ENCODE assay signal across 8 mouse cellular contexts in the genomic region with DNA sequence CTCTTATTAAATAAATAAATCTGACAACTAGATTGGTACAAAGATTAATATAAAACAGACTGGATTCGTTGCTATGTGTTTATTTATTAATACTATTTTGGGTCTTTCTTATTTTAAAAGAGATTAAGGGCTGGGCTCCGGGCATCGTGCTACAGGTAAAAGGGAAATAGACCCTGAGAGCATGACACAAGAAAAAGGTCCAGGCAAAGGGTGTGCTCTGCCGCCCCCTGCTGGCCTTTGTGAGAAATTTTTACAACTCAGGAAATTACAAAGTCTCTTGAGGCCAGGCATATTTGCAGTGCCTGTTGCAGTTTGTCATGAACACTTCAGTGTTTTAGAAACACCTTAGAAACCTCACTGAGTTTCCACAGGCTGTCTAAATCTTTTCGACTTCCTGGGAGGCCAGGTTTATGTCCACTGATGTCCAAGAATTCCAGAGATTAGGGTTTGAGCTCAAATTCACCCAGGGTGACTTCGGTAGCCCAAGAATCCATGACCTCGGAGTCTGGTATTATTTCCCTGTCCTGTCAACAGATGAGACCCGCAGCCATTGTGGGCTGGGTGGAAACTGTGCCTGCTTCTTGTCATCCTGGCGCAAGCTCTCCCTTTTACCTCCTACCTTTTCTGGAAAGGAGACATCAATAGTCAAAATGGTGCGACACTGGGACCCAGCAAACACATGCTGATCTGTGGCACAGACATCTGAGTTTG. TPM values are rescaled to one million over a fixed set of nuclear protein-coding genes. Genes with fewer than 3 reads are reported as not detected.
A peak's percentile ranks its signal among the peaks of the same experiment; 100 is the strongest.
DNase-seq lines count a peak whose midpoint lies in the region; ATAC-seq and TF ChIP-seq lines count a peak whose summit lies in the region.

No protein-coding gene starts in this region.

- TF ChIP-seq EP300 in CH12.LX (IDR thresholded peaks at IDR 0.05; ENCODE audit: low read length): no peak
- no peak for TF ChIP-seq EP300 in liver, postnatal 0 days (IDR thresholded peaks at IDR 0.05; ENCODE audit: low read depth)

- no peaks in the 10 kb centered on the region for H3K36me3 ChIP-seq in intestine, embryonic 14.5 days (ENCODE audit: control insufficient read depth, insufficient read depth, low read length)
- no peaks in the 10 kb centered on the region for H3K36me3 ChIP-seq in intestine, embryonic 15.5 days
- H3K36me3 ChIP-seq in CH12.LX (replicated peaks in 1 of 2; ENCODE audit: control insufficient read depth in 1 of 2, insufficient read depth in 1 of 2, low read length in 1 of 2): no peaks in the 10 kb centered on the region
- no peaks in the 10 kb centered on the region for H3K36me3 ChIP-seq in forebrain, embryonic 13.5 days (ENCODE audit: poor library complexity, severe bottlenecking)
- H3K36me3 ChIP-seq in liver, postnatal 0 days (replicated peaks; ENCODE audit: insufficient read depth, low read length): no peaks in the 10 kb centered on the region

- no peaks in the 10 kb centered on the region for H3K9me3 ChIP-seq in intestine, embryonic 14.5 days (ENCODE audit: control insufficient read depth, low read length)
- no peaks in the 10 kb centered on the region for H3K9me3 ChIP-seq in intestine, embryonic 15.5 days
- H3K9me3 ChIP-seq in CH12.LX (replicated peaks; ENCODE audit: low read length): no peaks in the 10 kb centered on the region
- H3K9me3 ChIP-seq in forebrain, embryonic 13.5 days (replicated peaks): no peaks in the 10 kb centered on the region
- H3K9me3 ChIP-seq in liver, postnatal 0 days (ENCODE audit: low read length): no peaks in the 10 kb centered on the region

- no peak overlapping the region for H3K4me3 ChIP-seq in intestine, embryonic 14.5 days (ENCODE audit: low read depth, low read length)
- H3K4me3 ChIP-seq in intestine, embryonic 15.5 days (replicated peaks): no peak overlapping the region
- H3K4me3 ChIP-seq in CH12.LX (replicated peaks in 1 of 3; ENCODE audit: low read depth in 2 of 3, low read length in 2 of 3, poor library complexity in 1 of 3): no peak overlapping the region
- H3K4me3 ChIP-seq in forebrain, embryonic 13.5 days: no peak overlapping the region
- H3K4me3 ChIP-seq in liver, postnatal 0 days (ENCODE audit: low read depth, low read length): no peak overlapping the region

- ATAC-seq in intestine, embryonic 14.5 days (replicated peaks; ENCODE audit: low FRiP score, low TSS enrichment, low read depth): 0 out of 2 replicates have a peak, but pooled peaks have one; percentile 47
- no peak; the same call in 1 of the 2 replicates for ATAC-seq in intestine, embryonic 15.5 days
- ATAC-seq in forebrain, embryonic 13.5 days: 0 out of 2 replicates have a peak, but pooled peaks have one; percentile 45
- ATAC-seq in liver, postnatal 0 days: no peak

- in situ Hi-C loops in CH12.LX (cut with MboI; ENCODE audit: low pct_ligation_motif_present, low pct_unique_long_range_greater_than_20kb, low sequenced_read_pairs): no loop called here

- H3K9ac ChIP-seq in intestine, embryonic 14.5 days (ENCODE audit: low read length): no peak overlapping the region
- H3K9ac ChIP-seq in intestine, embryonic 15.5 days: no peak overlapping the region
- no peak overlapping the region for H3K9ac ChIP-seq in CH12.LX (ENCODE audit: insufficient read depth, low read depth)
- no peak overlapping the region for H3K9ac ChIP-seq in forebrain, embryonic 13.5 days
- H3K9ac ChIP-seq in liver, postnatal 0 days (replicated peaks): no peak overlapping the region

- DNase-seq in intestine, embryonic 14.5 days (ENCODE audit: low spot score): peak; percentile 76
- DNase-seq in CH12.LX (ENCODE audit: extremely low read depth): peak; percentile 82
- peak; percentile 44 for DNase-seq in adrenal gland, adult 2 months
- peak; percentile 76 for DNase-seq in liver, postnatal 0 days
- DNase-seq in retina, postnatal 1 day: peak; percentile 78
- DNase-seq in layer of hippocampus, adult 9-10 months (ENCODE audit: low spot score): no peak

- H3K4me1 ChIP-seq in intestine, embryonic 14.5 days (replicated peaks; ENCODE audit: control insufficient read depth, insufficient read depth, low read length): no peaks in the 10 kb centered on the region
- no peaks in the 10 kb centered on the region for H3K4me1 ChIP-seq in intestine, embryonic 15.5 days (replicated peaks)
- peaks cover 3 to 5% of the 10 kb centered on the region in 2 experiments; a peak in 3 of 4 replicates for H3K4me1 ChIP-seq in CH12.LX (ENCODE audit: control insufficient read depth in 1 of 2, insufficient read depth in 2 of 2)
- no peaks in the 10 kb centered on the region for H3K4me1 ChIP-seq in forebrain, embryonic 13.5 days
- H3K4me1 ChIP-seq in liver, postnatal 0 days (ENCODE audit: insufficient read depth): no peaks in the 10 kb centered on the region

- no peaks in the 10 kb centered on the region for H3K27me3 ChIP-seq in intestine, embryonic 14.5 days (replicated peaks; ENCODE audit: control insufficient read depth, insufficient read depth, low read length)
- H3K27me3 ChIP-seq in intestine, embryonic 15.5 days (replicated peaks): no peaks in the 10 kb centered on the region
- peaks cover 2% of the 10 kb centered on the region for H3K27me3 ChIP-seq in CH12.LX (replicated peaks)
- H3K27me3 ChIP-seq in forebrain, embryonic 13.5 days: no peaks in the 10 kb centered on the region
- no peaks in the 10 kb centered on the region for H3K27me3 ChIP-seq in liver, postnatal 0 days (ENCODE audit: insufficient read depth, low read length)

- TF ChIP-seq CTCF in CH12.LX (conservative IDR thresholded peaks at IDR 0.05 in 1 of 2, IDR thresholded peaks at IDR 0.05 in 1 of 2; ENCODE audit: low read depth in 2 of 2, low read length in 2 of 2): peak; percentile 77 to 92
- TF ChIP-seq CTCF in liver, postnatal 0 days (IDR thresholded peaks at IDR 0.05; ENCODE audit: low read depth): peak; percentile 84

- 26% methylated on average over 10 of the region's 10 CpGs for WGBS in intestine, embryonic 14.5 days
- 30% methylated on average over 10 of the region's 10 CpGs for WGBS in intestine, embryonic 15.5 days
- 47% methylated on average over 10 of the region's 10 CpGs for WGBS in forebrain, embryonic 13.5 days
- WGBS in liver, postnatal 0 days (ENCODE audit: insufficient replicate concordance): 38% methylated on average over 10 of the region's 10 CpGs

- peak; percentile 98 for TF ChIP-seq RAD21 in CH12.LX (IDR thresholded peaks at IDR 0.05; ENCODE audit: low read depth, low read length)

- no peak for TF ChIP-seq POLR2A in CH12.LX (IDR thresholded peaks at IDR 0.05; ENCODE audit: low read depth, low read length)

- H3K4me2 ChIP-seq in intestine, embryonic 14.5 days (ENCODE audit: low read length): no peak overlapping the region
- H3K4me2 ChIP-seq in intestine, embryonic 15.5 days (replicated peaks): no peak overlapping the region
- no peak overlapping the region for H3K4me2 ChIP-seq in CH12.LX (ENCODE audit: insufficient read depth, low read depth, poor library complexity, severe bottlenecking)
- no peak overlapping the region for H3K4me2 ChIP-seq in forebrain, embryonic 13.5 days
- H3K4me2 ChIP-seq in liver, postnatal 0 days (ENCODE audit: low read depth, low read length): no peak overlapping the region

- dilution Hi-C loops in CH12.LX (cut with MboI; ENCODE audit: extremely low pct_ligation_motif_present, extremely low pct_unique_long_range_greater_than_20kb, low sequenced_read_pairs): no loop called here

- H3K27ac ChIP-seq in intestine, embryonic 14.5 days (ENCODE audit: low read depth): no peak overlapping the region
- no peak overlapping the region for H3K27ac ChIP-seq in intestine, embryonic 15.5 days
- no peak overlapping the region for H3K27ac ChIP-seq in CH12.LX (ENCODE audit: insufficient read depth, low read depth)
- H3K27ac ChIP-seq in forebrain, embryonic 13.5 days: no peak overlapping the region
- H3K27ac ChIP-seq in liver, postnatal 0 days (ENCODE audit: low read depth): no peak overlapping the region

- H3K79me2 ChIP-seq in CH12.LX (replicated peaks; ENCODE audit: control insufficient read depth, extremely low read depth, insufficient read depth, poor library complexity, severe bottlenecking): no peaks in the 10 kb centered on the region

TF ChIP-seq in CH12.LX, 34 proteins besides CTCF, POLR2A, EP300 and RAD21 (continues in another document):
- TF ChIP-seq TCF12 (IDR thresholded peaks at IDR 0.05; ENCODE audit: low read depth, low read length) (0 out of 2 replicates have a peak, but pooled peaks have one; percentile 17), MAX (IDR thresholded peaks at IDR 0.05; ENCODE audit: low read length) (0 out of 2 replicates have a peak, but pooled peaks have one; percentile 26), JUND (conservative IDR thresholded peaks at IDR 0.05; ENCODE audit: low read depth, low read length) (no peak), PAX5 (IDR thresholded peaks at IDR 0.05; ENCODE audit: low read length) (no peak), NELFE (IDR thresholded peaks at IDR 0.05; ENCODE audit: low read depth, low read length) (no peak), CHD2 (IDR thresholded peaks at IDR 0.05; ENCODE audit: low read length) (no peak), ZC3H11A (IDR thresholded peaks at IDR 0.05; ENCODE audit: low read depth, low read length) (peak; percentile 89), E2F4 (IDR thresholded peaks at IDR 0.05; ENCODE audit: insufficient replicate concordance, low read depth, low read length) (no peak), ZNF384 (IDR thresholded peaks at IDR 0.05; ENCODE audit: low read depth, low read length) (no peak)

RNA-seq across cellular contexts. Expression of gene Rcbtb2, which starts 24.0 kb away (rescaled TPM):
- 89.3 and 105 TPM in 2 replicates for polyA plus RNA-seq in intestine, embryonic 14.5 days (2014; fragmentation: Nextera tagmentation; extraction: Ambion mirVana)
- 69.2 and 77.0 TPM in 2 replicates for polyA plus RNA-seq in intestine, embryonic 15.5 days (2015; fragmentation: Nextera tagmentation; extraction: Ambion mirVana)
- total RNA-seq in CH12.LX (2012; rRNA removed): 36.9 and 40.2 TPM in 2 replicates
- 47.6 and 49.0 TPM in 2 replicates for total RNA-seq in CH12.LX (2014; rRNA removed)
- polyA plus RNA-seq in CH12.LX (2012; ENCODE audit: insufficient read length, low read depth): 31.7 and 34.1 TPM in 2 replicates
- total RNA-seq in adrenal gland, adult 2 months (2021): 10 to 100 TPM; 28.6 to 34.3 TPM
- 30.7 and 39.4 TPM in 2 replicates for polyA plus RNA-seq in adrenal gland, adult 2 months (2012; rRNA removed)
- 110 and 111 TPM in 2 replicates for polyA plus RNA-seq in forebrain, embryonic 13.5 days (2015; fragmentation: Nextera tagmentation; extraction: Ambion mirVana)
- 29.1 and 29.9 TPM in 2 replicates for polyA plus RNA-seq in liver, postnatal 0 days (2015; fragmentation: Nextera tagmentation; extraction: Ambion mirVana)

RNA-seq across cellular contexts. Expression of gene Cysltr2, which starts 49.9 kb away (rescaled TPM):
- 0.27 TPM in 1 of 2 replicates, not detected in the other for polyA plus RNA-seq in intestine, embryonic 14.5 days (2014; fragmentation: Nextera tagmentation; extraction: Ambion mirVana)
- 0.19 and 0.21 TPM in 2 replicates for polyA plus RNA-seq in intestine, embryonic 15.5 days (2015; fragmentation: Nextera tagmentation; extraction: Ambion mirVana)
- total RNA-seq in CH12.LX (2012; rRNA removed) (1.4 and 2.0 TPM in 2 replicates), CH12.LX (2014; rRNA removed) (0.47 TPM in 1 of 2 replicates, not detected in the other)
- polyA plus RNA-seq in CH12.LX (2012; ENCODE audit: insufficient read length, low read depth): 0.61 and 0.89 TPM in 2 replicates
- 1 to 10 TPM; 1.3 to 2.1 TPM for total RNA-seq in adrenal gland, adult 2 months (2021)
- 1.0 and 2.0 TPM in 2 replicates for polyA plus RNA-seq in adrenal gland, adult 2 months (2012; rRNA removed)
- not detected in 2 replicates for polyA plus RNA-seq in forebrain, embryonic 13.5 days (2015; fragmentation: Nextera tagmentation; extraction: Ambion mirVana)
- 0.58 and 0.84 TPM in 2 replicates for polyA plus RNA-seq in liver, postnatal 0 days (2015; fragmentation: Nextera tagmentation; extraction: Ambion mirVana)

Comparison
In these comparisons a context has a peak if more than half of its experiments do, and no peak if none do; other contexts are left out.
1. ATAC-seq: peak in intestine, embryonic 14.5 days (single experiment) and forebrain, embryonic 13.5 days (single experiment); none in intestine, embryonic 15.5 days (single experiment) and liver, postnatal 0 days (single experiment).